Comparison of ENCODE assay signal across 9 mouse cellular contexts in genomic region chr11:88693002-88693769, GRCm38 (mm10). TPM values are rescaled to one million over a fixed set of nuclear protein-coding genes. Genes with fewer than 3 reads are reported as not detected.
DNase-seq lines count a peak whose midpoint lies in the region; ATAC-seq lines count a peak whose summit lies in the region.
"Had no signal": no experiment of that assay in that cellular context is flagged by ENCODE, and none has a peak within 500 bp of the region (broad histone marks: within the 10 kb centered on the region; RNA-seq: fewer than 3 reads in every experiment).

No protein-coding gene starts in this region.

- peaks cover 39% of the 10 kb centered on the region for H3K36me3 ChIP-seq in heart, embryonic 14.5 days (ENCODE audit: control insufficient read depth, insufficient read depth, low read length)
- peaks cover 23% of the 10 kb centered on the region for H3K36me3 ChIP-seq in hindbrain, embryonic 13.5 days
- peaks cover 19% of the 10 kb centered on the region for H3K36me3 ChIP-seq in midbrain, embryonic 14.5 days (ENCODE audit: control insufficient read depth, insufficient read depth, low read length)

- H3K9me3 ChIP-seq in heart, embryonic 14.5 days (ENCODE audit: control insufficient read depth, low read length): no peaks in the 10 kb centered on the region
- H3K9me3 ChIP-seq in hindbrain, embryonic 13.5 days: no peaks in the 10 kb centered on the region
- H3K9me3 ChIP-seq in midbrain, embryonic 14.5 days (ENCODE audit: control insufficient read depth, low read length): no peaks in the 10 kb centered on the region

- WGBS in heart, embryonic 14.5 days: 39% methylated on average over 13 of the region's 13 CpGs
- 27% methylated on average over 13 of the region's 13 CpGs for WGBS in hindbrain, embryonic 13.5 days
- WGBS in midbrain, embryonic 14.5 days: 25% methylated on average over 13 of the region's 13 CpGs

- ATAC-seq in heart, embryonic 14.5 days (ENCODE audit: insufficient number of reproducible peaks, insufficient read depth, low FRiP score, low read depth): no peak
- no peak for ATAC-seq in hindbrain, embryonic 13.5 days (ENCODE audit: low FRiP score)
- no peak for ATAC-seq in midbrain, embryonic 14.5 days (ENCODE audit: low FRiP score, low TSS enrichment)

- H3K4me1 ChIP-seq in heart, embryonic 14.5 days (ENCODE audit: control insufficient read depth in 2 of 2, insufficient read depth in 2 of 2, low read length in 2 of 2): peaks cover 42 to 55% of the 10 kb centered on the region in 2 experiments
- H3K4me1 ChIP-seq in hindbrain, embryonic 13.5 days (replicated peaks): peaks cover 93% of the 10 kb centered on the region
- H3K4me1 ChIP-seq in midbrain, embryonic 14.5 days (ENCODE audit: control insufficient read depth, insufficient read depth, low read length): peaks cover 71% of the 10 kb centered on the region

- no peak overlapping the region for H3K4me3 ChIP-seq in heart, embryonic 14.5 days (ENCODE audit: control insufficient read depth in 1 of 2, insufficient read depth in 1 of 2, low read depth in 1 of 2, low read length in 2 of 2)
- no peak overlapping the region for H3K4me3 ChIP-seq in hindbrain, embryonic 13.5 days
- no peak overlapping the region for H3K4me3 ChIP-seq in midbrain, embryonic 14.5 days (replicated peaks; ENCODE audit: low read depth, low read length)

- H3K4me2 ChIP-seq in heart, embryonic 14.5 days (ENCODE audit: low read length): peak overlapping the region; percentile 11; the same call in 1 of the 2 replicates
- H3K4me2 ChIP-seq in hindbrain, embryonic 13.5 days: 0 out of 2 replicates have a peak overlapping the region, but pooled peaks have one; percentile 1
- H3K4me2 ChIP-seq in midbrain, embryonic 14.5 days (ENCODE audit: low read length): 0 out of 2 replicates have a peak overlapping the region, but pooled peaks have one; percentile 15

- peak overlapping the region; percentile 61 to 74 for H3K27ac ChIP-seq in heart, embryonic 14.5 days (replicated peaks in 1 of 2; ENCODE audit: control insufficient read depth in 1 of 2, insufficient read depth in 1 of 2, low read depth in 2 of 2, low read length in 2 of 2)
- H3K27ac ChIP-seq in hindbrain, embryonic 13.5 days: peak overlapping the region; percentile 79
- peak overlapping the region; percentile 69 for H3K27ac ChIP-seq in midbrain, embryonic 14.5 days (replicated peaks; ENCODE audit: low read depth, low read length)

- intact Hi-C loops in heart, postnatal 36 days (cut with DNase I): no loop called here

- no peak for DNase-seq in heart, postnatal 36 days
- DNase-seq in T-cell, adult 2 months (ENCODE audit: low spot score): peak; percentile 7
- peak; percentile 58 for DNase-seq in midbrain, embryonic 14.5 days
- no peak for DNase-seq in layer of hippocampus, adult 8-10 months (ENCODE audit: low spot score in 2 of 2)
- no peak for DNase-seq in right cerebral cortex, adult 18-20 months
- DNase-seq in spleen, postnatal 4 days (ENCODE audit: low spot score in 2 of 2): no peak
- DNase-seq: cerebellum, postnatal 25 days had no signal

- H3K27me3 ChIP-seq in heart, embryonic 14.5 days (ENCODE audit: control insufficient read depth, insufficient read depth, low read length): no peaks in the 10 kb centered on the region
- no peaks in the 10 kb centered on the region for H3K27me3 ChIP-seq in hindbrain, embryonic 13.5 days
- no peaks in the 10 kb centered on the region for H3K27me3 ChIP-seq in midbrain, embryonic 14.5 days (ENCODE audit: control insufficient read depth, insufficient read depth, low read length)

- H3K9ac ChIP-seq in heart, embryonic 14.5 days (ENCODE audit: low read length): 0 out of 2 replicates have a peak overlapping the region, but pooled peaks have one; percentile 44
- H3K9ac ChIP-seq in hindbrain, embryonic 13.5 days: peak overlapping the region; percentile 53
- H3K9ac ChIP-seq in midbrain, embryonic 14.5 days (replicated peaks; ENCODE audit: low read length): peak overlapping the region; percentile 17; the same call in 1 of the 2 replicates

RNA-seq across cellular contexts. Expression of gene Msi2, which starts 25.1 kb away (rescaled TPM):
- polyA plus RNA-seq in heart, embryonic 14.5 days (2014; fragmentation: Nextera tagmentation; extraction: Ambion mirVana): 18.1 and 20.9 TPM in 2 replicates
- 100 to 1,000 TPM; 192 TPM for total RNA-seq in heart, postnatal 36 days (2021)
- polyA plus RNA-seq in hindbrain, embryonic 13.5 days (2015; fragmentation: Nextera tagmentation; extraction: Ambion mirVana): 36.6 and 41.0 TPM in 2 replicates
- 33.1 and 61.8 TPM in 2 replicates for polyA plus RNA-seq in midbrain, embryonic 14.5 days (2014; fragmentation: Nextera tagmentation; extraction: Ambion mirVana)
- total RNA-seq in layer of hippocampus, adult 8-10 months (2022): 100 to 1,000 TPM; 102 to 121 (median 109) TPM

Comparison
In these comparisons a context has a peak if more than half of its experiments do, and no peak if none do; other contexts are left out.
1. DNase-seq: peak in T-cell, adult 2 months (single experiment) and midbrain, embryonic 14.5 days (single experiment); none in heart, postnatal 36 days (0 of 2), layer of hippocampus, adult 8-10 months (0 of 2), right cerebral cortex, adult 18-20 months (single experiment) and spleen, postnatal 4 days (0 of 2).
2. Peak in every context shown above with its lines, with median percentiles within 50 percentile points of each other: H3K27ac ChIP-seq, H3K4me2 ChIP-seq and H3K9ac ChIP-seq.